Mouse (Mus musculus) embryo, embryonic 10.5 days (tissue): Measurements from ENCODE around the gene Mr1.
"Not testable (repeated sequence)": the region's sequence is repeated elsewhere in the genome, so short reads cannot be mapped to it uniquely, and the experiment has no call there.

Experiments used
- DNase-seq: peaks from one replicate; pipeline ENCODE4 v3.0.0-alpha.2; 2015; ENCODE audit warnings: low spot score

Mr1 gene

DNA sequence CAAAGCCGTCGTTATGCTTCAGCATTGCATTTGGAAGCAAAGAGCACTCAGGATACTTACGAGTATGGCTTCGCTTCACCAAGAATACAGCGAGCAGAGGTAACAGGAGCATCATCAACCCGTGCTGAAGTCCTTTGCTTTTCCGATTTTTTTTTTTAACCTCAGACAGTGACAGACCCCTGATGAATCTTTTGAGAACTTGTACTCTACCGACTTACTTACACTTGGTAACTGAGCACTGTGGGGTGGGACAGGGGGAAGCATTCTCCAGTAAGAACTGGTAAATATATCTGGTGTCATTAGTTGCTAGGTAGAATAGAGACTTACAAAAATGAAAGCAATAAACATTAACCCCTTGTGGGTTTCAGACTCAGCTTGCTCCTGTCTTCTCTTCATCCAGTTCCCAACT, at the start of gene Mr1:
TSS of gene Mr1 (minus strand) at position 243 of the 409 bp plus-strand sequence.
- peak; percentile 77 for DNase-seq

DNA sequence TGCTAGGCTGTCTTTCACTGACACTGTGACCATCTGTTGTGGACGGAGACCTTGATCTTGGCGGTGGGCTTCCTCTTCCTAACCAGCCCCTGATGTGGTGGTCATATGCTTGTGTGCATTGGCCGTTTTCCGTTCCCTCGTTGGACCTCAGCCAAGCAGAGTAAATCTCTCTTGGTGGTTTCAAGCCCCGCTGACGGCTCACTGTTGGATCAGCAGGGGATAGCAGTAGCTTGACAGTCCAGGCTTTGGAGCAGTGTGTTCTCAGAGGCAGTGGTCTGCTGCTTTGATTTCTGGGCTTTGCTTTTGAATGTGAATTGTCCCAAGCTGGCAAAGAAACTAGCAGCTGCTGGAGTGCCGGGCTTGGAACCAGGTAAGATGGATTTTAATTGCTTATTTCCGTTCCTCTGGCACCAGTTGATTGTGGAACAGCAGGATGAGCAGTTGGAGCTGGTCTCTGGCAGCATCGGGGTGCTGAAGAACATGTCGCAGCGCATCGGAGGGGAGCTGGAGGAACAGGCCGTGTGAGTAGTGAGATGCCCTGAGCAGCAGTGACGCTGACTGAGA, 46.3 kb upstream of the Mr1 start:
- DNase-seq: no peak

DNA sequence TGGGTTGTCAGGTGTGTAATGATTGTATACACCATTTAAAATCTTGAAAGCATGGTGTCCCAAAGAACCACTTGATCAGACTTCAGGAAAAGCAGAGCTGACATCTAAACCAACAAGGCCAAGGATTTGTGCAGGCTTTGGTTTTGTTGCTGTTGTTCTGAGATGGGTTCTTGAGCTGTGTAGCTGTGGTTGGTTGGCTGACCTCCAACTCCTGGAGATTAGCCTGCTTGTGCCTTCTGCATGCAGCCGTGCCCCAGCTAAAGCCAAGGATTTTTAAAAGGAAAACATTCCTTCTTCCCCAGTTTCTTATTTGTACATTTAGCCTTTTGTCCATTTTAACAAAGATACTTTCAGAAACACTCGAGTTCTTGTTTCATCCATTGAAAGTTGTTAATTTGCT, 45.1 kb upstream of the Mr1 start:
- DNase-seq: no peak

DNA sequence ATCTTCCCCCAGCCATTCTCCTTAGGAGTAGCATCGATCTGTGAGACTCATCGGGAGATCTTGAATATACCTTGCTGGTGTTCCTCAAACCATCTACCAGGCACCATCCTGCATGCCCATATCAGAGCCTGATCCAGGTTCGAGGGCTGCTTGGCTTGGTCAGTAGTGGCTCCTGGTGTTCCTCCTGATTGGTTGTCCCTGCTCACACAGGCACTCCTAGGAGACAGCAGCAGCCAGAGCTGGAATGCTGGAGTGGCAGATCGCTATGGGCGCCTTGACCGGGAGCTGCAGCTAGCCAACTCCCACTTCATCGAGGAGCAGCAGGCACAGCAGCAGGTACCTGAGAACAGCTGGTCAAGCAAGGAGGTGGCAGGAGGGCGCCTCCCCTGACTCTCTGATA, 44.6 kb upstream of the Mr1 start:
- no peak for DNase-seq

DNA sequence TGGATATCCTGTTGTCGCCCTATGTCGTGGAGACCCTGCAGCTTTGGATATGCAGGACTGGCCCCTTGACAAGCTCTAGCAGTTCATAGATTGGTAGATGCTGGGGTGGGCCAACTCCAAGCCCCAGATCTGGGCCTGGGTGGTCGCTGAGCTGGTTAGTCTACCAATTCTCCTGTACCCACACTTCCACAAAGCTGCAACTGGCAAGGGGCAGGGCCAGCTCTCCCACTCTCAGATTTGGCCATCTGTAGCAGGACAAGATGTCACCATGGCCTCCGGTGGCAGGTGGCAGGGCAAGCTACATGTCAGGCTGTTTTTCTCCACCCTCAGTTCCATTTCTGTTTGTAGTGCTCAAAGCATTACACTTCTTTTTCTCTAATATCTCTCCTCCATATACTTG, 42.0 kb upstream of the Mr1 start:
- DNase-seq: no peak

DNA sequence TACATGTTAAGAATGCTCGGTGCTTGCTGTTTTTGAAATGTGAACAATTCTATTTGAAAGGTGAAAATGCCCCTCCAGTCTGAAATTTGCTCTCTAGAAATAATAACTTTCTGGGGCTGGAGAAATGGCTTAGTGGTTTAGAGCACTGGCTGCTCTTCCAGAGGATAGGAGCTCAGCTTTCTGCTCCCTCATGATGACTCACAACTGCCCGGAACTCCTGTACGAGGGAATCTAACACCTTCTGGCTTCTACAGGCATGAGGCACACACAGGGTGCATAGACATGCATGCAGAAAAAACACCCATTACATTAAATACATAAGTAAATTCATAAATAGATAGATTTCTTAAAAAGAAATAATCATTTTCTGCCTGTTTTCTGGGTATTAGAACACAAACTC, 37.6 kb upstream of the Mr1 start:
- DNase-seq: no peak

DNA sequence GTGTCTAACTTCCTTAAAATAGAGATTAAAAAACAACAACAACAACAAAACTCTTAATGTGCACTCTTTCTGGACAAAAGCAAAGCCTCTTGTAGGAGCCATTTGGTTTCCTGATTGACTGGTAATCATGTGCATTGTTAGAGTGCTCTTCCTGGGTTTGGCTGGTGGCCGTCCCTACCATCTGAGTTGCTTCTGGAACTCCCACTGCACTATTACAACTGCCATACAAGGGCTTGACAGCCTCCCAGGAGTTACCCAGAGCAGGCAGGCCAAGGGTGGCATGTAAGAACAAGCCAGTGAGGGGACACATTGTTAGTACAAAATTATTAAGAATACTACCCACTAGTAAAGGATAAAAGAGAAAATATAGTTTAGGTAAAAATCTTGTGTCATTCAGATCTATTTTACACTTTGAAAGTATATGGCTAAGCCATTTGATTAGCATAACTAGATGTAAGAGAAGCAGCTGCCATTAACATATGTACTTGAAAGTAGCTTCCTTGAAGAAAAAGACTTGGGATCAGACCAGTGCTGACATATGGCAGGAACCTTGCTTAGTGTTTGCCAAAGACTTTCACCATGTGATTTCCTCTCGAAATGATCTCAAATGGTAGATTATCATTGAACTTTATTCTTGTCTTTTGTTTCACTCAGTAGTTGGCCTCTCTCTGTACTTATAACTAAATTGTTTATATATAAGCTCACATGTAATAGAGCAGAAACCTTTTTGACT, 31.7 kb upstream of the Mr1 start:
- DNase-seq: no peak

DNA sequence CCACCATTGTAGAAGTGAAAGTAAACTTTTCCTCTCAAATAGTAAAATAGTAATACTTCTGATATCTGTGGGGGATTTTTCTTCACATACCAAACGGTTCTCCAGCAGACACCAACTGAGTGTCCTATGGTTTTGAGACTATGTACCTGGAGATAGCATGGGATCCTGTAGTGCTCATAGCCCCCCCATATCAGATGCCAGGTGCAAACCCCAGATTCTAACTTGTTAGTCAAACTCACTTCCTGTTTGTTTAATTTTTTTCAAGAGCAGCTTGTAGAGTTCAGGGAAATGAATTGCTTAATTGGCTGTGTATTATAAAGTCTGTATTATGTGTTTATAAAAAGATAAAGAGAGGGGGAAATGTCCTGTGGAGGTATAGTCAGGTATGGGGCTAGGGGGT, 27.8 kb upstream of the Mr1 start:
- DNase-seq: no peak

DNA sequence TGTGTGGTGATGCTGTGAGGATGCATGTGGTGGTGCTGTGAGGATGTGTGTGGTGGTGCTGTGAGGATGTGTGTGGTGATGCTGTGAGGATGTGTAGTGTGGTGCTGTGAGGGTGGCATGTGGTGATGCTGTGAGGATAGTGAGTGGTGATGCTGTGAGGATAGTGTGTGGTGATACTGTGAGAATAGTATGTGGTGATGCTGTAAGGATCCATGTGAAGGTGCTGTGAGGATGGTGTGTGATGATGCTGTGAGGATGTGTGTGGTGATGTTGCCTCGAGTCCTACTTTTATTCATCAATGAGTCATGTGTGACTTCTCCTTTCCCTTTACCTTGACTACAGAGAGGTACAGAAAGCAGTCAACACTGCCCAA, 27.0 kb upstream of the Mr1 start:
- DNase-seq: not testable (repeated sequence)

DNA sequence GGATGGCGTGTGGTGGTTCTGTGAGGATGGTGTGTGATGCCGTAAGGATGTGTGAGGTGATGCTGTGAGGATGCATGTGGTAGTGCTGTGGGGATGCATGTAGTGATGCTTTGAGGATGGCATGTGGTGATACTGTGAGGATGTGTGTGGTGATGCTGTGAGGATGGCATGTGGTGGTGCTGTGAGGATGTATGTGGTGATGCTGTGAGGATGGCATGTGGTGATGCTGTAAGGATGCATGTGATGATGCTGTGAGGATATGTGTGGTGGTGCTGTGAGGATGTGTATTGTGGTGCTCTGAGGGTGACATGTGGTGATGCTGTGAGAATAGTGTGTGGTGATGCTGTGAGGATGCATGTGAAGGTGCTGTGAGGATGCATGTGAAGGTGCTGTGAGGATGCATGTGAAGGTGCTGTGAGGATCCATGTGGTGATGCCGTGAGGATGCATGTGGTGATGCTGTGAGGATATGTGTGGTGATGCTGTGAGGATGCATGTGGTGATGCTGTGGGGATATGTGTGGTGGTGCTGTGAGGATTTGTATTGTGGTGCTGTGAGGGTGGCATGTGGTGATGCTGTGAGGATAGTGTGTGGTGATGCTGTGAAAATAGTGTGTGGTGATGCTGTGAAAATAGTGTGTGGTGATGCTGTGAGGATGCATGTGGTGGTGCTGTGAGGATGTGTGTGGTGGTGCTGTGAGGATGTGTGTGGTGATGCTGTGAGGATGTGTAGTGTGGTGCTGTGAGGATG, 26.5 kb upstream of the Mr1 start:
- no peak for DNase-seq

DNA sequence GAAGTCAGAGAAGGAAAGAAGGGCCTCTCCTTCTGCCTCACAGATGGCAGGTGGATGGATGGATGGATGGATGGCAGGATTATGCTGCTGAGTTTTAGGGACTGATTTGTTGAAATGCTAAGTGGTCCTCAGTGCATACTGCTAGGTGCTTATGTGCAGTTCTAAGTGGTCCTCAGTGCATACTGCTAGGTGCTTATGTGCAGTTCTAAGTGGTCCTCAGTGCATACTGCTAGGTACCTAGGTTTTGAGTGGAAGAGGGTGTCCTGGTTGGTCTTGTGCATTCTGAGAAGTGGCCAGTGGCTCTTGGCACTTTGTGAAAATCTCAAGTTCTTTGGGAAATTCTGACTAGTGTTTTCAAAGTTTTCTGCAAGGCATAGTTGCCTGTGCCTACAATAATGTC, 23.3 kb upstream of the Mr1 start:
- no peak for DNase-seq

DNA sequence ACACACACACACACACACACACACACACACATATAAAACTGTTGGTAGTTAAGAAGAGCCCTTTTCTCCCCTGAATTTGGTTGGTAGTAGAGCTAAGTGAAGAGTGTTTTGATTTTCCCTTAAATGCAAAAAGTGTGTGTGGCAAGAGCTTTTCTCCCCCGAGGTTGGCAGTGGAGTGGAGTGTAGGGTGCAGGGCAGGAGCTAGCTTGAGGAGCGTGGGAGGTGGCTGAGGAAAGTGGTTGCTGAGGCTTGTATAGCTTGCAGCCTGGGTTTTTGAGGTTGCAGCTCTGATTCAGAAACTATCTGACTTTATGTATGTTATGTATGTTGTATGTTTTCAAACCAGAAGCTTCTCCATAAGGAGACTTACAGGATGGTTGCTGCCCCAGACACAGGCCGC, 20.8 kb upstream of the Mr1 start:
- DNase-seq: no peak

DNA sequence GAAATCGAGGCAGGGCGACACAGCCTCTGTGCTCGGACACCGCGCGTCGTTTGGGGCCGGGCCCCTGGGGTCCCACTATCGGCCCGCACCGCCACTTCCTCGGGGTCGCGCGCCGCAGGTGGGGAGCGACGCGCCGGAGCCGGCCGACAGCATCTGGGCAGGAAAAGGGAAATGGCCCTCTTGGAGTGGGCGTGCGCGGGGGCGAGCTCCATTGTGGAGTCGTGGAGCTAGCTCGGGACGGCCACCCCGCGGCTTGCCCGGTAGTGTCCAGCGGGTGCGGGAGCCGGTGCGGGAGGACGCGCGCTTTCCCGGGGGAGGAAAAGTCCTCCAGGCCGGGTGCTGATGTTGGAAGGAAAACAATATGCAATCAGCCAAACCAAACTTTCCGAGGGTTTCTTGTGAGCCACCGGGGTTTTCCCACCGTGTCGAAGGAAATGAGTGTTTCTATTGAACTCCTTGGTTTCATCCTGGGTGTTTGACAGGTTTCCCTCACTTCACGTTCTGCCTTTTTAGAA, 12.4 kb upstream of the Mr1 start:
- DNase-seq: peak; percentile 51

DNA sequence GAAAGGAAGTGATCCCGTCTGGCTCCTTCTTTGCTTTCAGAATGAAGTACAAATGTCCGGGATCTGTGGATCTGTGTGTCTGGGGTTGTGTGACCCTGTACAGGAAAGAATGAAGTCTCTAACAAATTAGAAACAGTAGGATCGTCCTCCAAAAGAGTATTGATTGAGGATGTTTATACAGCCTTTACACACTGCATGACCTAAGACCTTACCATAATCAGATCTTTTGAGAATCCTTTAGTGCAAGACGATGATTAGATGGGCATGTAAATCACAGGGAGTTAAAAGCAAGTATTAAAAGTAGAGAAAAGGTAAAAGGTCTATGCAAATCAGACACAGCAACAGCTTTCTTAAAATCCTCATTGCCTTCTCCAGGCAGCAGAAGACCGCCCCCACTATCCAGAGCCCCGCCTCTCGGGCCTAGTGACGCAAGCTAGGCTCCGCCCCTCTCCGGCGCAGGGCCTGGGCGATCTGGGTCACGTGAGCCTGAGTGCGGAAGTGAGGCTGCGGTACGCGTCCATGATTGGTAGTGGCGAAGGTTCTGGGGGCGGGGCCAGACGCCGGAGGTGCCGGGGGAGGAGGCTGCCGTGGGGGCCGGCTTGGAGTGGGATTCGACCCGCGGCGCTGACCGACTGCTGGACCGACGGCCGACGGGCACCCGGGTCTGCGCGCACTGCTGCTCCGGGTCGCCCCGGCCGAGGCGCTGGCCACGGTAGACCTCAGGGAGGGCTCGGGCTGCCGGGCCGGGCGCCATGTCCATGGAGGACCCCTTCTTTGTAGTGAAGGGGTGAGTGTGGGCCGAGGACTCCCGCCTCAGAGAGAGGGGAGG, 11.7 kb upstream of the Mr1 start, which contains the start of gene Stx6:
TSS of gene Stx6 (plus strand) at position 575 of the 829 bp plus-strand sequence.
- peak; percentile 99 for DNase-seq

DNA sequence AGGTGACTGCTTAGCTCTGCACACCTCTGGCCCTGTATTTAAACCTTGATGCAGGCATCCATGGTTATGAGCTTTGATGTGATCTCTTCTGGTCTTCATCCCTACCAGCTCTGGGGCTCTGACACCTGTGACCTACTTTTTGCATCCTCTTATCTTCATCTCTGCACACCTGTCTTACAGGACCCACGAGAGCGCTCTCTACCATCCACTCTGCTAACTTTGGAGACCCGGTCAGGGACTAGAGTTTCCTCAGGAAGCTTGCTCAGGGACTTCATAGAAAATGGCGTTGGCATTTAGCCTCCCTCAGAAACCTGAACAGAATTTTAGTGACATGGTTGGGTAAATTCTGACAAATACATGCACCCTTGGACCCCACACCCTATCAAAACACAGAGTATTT, 7.3 kb upstream of the Mr1 start:
- no peak for DNase-seq

DNA sequence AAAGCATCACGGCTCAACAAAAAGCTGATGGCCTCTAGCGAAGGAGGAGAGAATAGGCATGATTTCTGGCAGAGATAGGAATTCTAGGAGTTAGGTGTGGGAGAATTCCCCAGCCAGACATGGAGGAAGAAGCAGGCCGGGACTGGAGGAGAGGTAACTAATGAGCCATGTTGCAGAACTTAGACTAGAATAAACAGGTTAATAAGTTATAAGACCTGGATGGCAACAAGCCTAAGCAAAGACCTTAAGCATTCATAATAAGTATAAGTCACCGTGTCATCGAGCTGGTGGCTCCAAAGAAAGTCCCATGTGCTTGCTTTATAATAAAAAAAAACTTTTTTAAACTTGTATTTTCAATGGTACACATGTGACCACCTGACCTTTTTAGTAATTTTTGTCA, 4.2 kb upstream of the Mr1 start:
- no peak for DNase-seq

DNA sequence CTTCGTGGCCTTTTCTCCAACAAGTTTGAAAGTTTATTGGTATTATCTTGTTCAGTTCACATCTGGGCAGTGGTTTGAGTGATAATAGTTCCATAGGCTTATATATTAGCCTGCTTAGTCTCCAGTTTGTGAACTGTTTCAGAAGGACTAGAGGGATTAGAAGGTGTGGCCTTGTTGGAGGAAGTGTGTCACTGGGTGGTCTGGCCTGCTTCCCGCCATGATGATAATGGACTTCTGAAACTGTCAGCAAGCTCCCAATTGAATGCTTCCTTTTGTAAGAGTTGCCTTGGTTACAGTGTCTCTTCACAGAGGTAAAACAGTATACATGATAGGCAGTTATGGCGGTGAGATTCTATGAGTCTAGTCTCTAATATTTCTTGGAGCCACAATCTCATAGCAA, 2.8 kb upstream of the Mr1 start:
- DNase-seq: no peak

DNA sequence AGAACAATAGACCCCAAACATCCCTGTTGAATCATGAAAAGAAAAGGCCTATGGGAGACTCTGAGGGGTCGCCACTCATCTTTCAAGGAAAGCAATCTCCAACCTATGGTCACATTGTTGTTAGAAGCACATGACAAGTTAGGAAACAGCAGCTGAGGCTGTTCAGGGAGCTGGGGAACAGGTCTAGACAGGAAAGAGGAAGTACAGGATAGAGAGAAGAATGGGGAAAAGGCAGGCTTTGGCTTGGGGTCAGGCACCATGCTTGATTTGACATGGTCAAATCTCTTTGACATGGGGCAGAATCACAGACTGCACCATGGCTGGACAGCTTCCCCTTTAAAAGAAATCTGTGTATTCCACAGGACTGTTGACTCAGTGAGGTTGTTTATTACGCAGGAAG, 614 bp upstream of the Mr1 start:
- no peak for DNase-seq

DNA sequence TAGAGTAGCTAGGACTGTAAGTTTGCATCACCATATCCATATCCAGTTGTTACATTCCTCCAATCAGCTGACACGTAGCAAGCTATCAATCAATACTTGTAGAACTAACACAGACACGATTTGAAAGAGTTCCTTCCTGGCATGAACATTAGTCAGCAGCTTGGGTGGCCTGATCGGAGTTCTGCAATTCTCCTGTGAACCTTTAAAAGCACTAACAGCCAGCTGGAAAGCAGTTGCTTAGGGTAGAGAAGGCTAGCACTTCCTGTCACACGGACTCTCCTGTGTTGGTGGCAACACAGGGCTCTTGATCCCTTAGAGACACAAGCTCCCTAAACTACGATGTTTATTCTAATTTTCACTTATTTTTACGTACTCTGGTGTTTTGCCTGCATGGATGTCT, 994 bp downstream of the Mr1 start:
- DNase-seq: peak; percentile 19

DNA sequence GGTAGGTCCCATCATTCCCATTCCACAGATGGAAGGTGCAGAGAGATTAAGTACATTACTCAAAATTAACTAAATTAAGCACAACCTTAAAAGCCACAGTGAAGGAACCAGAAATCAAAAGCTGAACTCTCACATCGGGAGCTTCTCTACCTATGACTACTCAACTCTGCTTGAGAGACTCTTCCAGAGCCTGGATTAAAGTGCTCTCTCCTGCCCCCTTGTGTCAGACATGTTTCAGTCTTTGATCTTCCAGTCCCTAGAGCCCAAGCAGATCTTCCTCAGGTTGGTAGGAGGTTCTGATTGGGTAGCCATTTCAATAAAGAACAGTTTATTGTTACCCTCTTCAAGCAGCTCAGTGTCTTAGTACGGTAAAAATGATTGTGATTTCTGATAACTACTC, 6.5 kb downstream of the Mr1 start:
- peak; percentile 65 for DNase-seq

DNA sequence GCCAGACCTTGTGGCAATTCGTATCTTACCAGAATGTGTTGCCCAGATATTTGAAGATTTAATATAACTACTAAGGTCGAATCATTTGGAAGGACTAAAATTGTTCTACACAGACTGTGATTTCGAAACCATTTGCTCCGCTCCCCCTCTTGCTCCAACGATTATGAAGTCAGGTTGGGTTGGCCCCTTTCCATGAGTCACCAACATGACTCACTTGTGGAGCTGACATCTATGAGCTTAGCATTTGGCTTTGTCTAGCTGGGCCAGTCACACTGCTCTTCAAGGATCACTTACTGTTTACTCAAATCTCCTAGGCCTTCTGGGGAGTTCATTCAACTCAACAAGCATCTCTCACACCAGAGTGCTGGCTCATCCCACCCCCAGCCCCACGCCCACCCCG, 7.8 kb downstream of the Mr1 start:
- no peak for DNase-seq

DNA sequence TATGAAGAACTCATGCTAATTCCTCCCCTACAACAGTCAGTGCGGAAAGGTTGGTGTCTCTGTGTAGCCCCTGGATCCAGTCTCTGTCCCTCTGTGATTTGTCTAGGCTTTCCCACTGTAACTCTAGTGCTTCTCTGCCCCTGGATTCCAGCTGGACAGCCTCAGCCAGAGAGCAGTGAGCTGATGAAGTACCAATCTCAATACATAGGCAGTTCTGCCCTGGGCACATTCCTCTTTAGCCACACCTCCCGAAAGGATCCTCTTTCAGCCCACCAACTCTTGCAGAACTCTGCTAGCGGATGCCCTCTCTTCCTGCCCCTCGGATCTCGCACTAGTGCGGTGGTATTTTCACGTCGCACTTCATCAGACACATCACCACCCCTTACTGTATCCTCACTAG, 11.7 kb downstream of the Mr1 start:
- DNase-seq: peak; percentile 50
